Mouse (Mus musculus) stomach, postnatal 0 days (tissue): ENCODE measurements around the gene Mbnl1.

Experiments used
- CTCF ChIP-seq: IDR thresholded peaks from 2 replicates; pipeline ENCODE4 v1.5.1; 2016; ENCODE audit warnings: antibody characterized with exemption, low read depth, mild to moderate bottlenecking, moderate library complexity
- EP300 ChIP-seq: optimal IDR thresholded peaks from 2 replicates; pipeline ENCODE3; 2016; ENCODE audit warnings: antibody characterized with exemption

GRCm38 (mm10) chr3:60438715-60439114 is 33.9 kb upstream of the Mbnl1 start:
- no peak for TF ChIP-seq CTCF
- TF ChIP-seq EP300: no peak
